Mouse (Mus musculus): ENCODE data around the gene Gm17482. TPM values are rescaled to one million over a fixed set of nuclear protein-coding genes. Genes with fewer than 3 reads are reported as not detected.

Gm17482 gene
- polyA plus RNA-seq, 1 experiment from 2014 or later, result not detected

- Histone ChIP-seq H3K4me1 (replicated peaks; ENCODE audit: control insufficient read depth, insufficient read depth, low read length) (no peaks in the 10 kb centered on the region), H3K36me3 (ENCODE audit: control insufficient read depth, insufficient read depth) (no peaks in the 10 kb centered on the region), H3K9me3 (ENCODE audit: control insufficient read depth) (no peaks in the 10 kb centered on the region), H3K4me3 (ENCODE audit: low read depth, low read length) (no peak overlapping the region), H3K9ac (ENCODE audit: low read depth, low read length) (no peak overlapping the region), H3K27me3 (replicated peaks; ENCODE audit: control insufficient read depth, insufficient read depth, low read length) (no peaks in the 10 kb centered on the region), H3K4me2 (replicated peaks; ENCODE audit: low read depth) (no peak overlapping the region), H3K27ac (ENCODE audit: low read depth, low read length) (no peak overlapping the region)
- WGBS, result 67% methylated on average over 3 of the region's 3 CpGs
- no peak for TF ChIP-seq CTCF (IDR thresholded peaks at IDR 0.05; ENCODE audit: low read depth)
- no peak for ATAC-seq
Measured at GRCm38 (mm10) chr6:115241131-115241699, 14.1 kb downstream of the Gm17482 start.

DNA sequence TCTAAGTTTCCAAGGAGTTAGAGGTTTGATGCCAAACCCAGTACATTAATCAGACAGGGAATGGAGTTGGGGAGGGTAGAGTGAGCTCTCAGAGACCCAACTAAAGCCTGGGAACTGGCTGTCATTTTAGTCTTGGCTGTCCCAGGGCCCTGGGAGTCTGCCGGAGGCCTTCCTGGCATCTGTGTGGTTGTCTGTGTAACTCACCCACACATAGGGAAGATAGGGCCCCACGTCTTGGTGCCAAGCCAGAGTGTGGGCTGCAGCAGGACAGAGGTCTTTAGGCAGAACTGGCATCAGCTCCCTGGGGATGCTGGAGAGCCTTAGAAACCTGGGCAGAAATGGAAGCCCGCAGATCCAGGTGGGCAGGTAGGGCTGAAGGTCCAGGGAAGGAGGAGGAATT, 14.8 kb downstream of the Gm17482 start:
- no peak overlapping the region for H3K4me3 ChIP-seq (ENCODE audit: low read depth, low read length)
- no peaks in the 10 kb centered on the region for H3K27me3 ChIP-seq (replicated peaks; ENCODE audit: control insufficient read depth, insufficient read depth, low read length)
- H3K9me3 ChIP-seq (ENCODE audit: control insufficient read depth), result no peaks in the 10 kb centered on the region
- no peak for ATAC-seq
- no peak for TF ChIP-seq CTCF (IDR thresholded peaks at IDR 0.05; ENCODE audit: low read depth)
- no peak overlapping the region for H3K4me2 ChIP-seq (replicated peaks; ENCODE audit: low read depth)
- no peaks in the 10 kb centered on the region for H3K4me1 ChIP-seq (replicated peaks; ENCODE audit: control insufficient read depth, insufficient read depth, low read length)
- 83% methylated on average over 3 of the region's 3 CpGs for WGBS
- H3K9ac ChIP-seq (ENCODE audit: low read depth, low read length), result no peak overlapping the region
- no peak overlapping the region for H3K27ac ChIP-seq (ENCODE audit: low read depth, low read length)
- H3K36me3 ChIP-seq (ENCODE audit: control insufficient read depth, insufficient read depth), result no peaks in the 10 kb centered on the region

GRCm38 (mm10) chr6:115244222-115244621, 17.1 kb downstream of the Gm17482 start:
- 76% methylated on average over 2 of the region's 2 CpGs for WGBS
- TF ChIP-seq CTCF (IDR thresholded peaks at IDR 0.05; ENCODE audit: low read depth), result peak; percentile 26; the same call in 1 of the 2 replicates
- no peak overlapping the region for H3K27ac ChIP-seq (ENCODE audit: low read depth, low read length)
- no peak overlapping the region for H3K4me3 ChIP-seq (ENCODE audit: low read depth, low read length)
- H3K4me1 ChIP-seq (replicated peaks; ENCODE audit: control insufficient read depth, insufficient read depth, low read length), result no peaks in the 10 kb centered on the region
- H3K9ac ChIP-seq (ENCODE audit: low read depth, low read length), result no peak overlapping the region
- H3K27me3 ChIP-seq (replicated peaks; ENCODE audit: control insufficient read depth, insufficient read depth, low read length), result no peaks in the 10 kb centered on the region
- no peak for ATAC-seq
- H3K36me3 ChIP-seq (ENCODE audit: control insufficient read depth, insufficient read depth), result no peaks in the 10 kb centered on the region
- H3K9me3 ChIP-seq (ENCODE audit: control insufficient read depth), result no peaks in the 10 kb centered on the region
- no peak overlapping the region for H3K4me2 ChIP-seq (replicated peaks; ENCODE audit: low read depth)

GRCm38 (mm10) chr6:115245500-115246058, 18.4 kb downstream of the Gm17482 start:
- Histone ChIP-seq H3K4me3 (ENCODE audit: low read depth, low read length) (no peak overlapping the region), H3K4me1 (replicated peaks; ENCODE audit: control insufficient read depth, insufficient read depth, low read length) (no peaks in the 10 kb centered on the region), H3K9ac (ENCODE audit: low read depth, low read length) (no peak overlapping the region), H3K4me2 (replicated peaks; ENCODE audit: low read depth) (no peak overlapping the region), H3K36me3 (ENCODE audit: control insufficient read depth, insufficient read depth) (no peaks in the 10 kb centered on the region), H3K27ac (ENCODE audit: low read depth, low read length) (no peak overlapping the region), H3K9me3 (ENCODE audit: control insufficient read depth) (no peaks in the 10 kb centered on the region), H3K27me3 (replicated peaks; ENCODE audit: control insufficient read depth, insufficient read depth, low read length) (no peaks in the 10 kb centered on the region)
- TF ChIP-seq CTCF (IDR thresholded peaks at IDR 0.05; ENCODE audit: low read depth), result no peak
- 83% methylated on average over 3 of the region's 3 CpGs for WGBS
- ATAC-seq, result no peak

DNA sequence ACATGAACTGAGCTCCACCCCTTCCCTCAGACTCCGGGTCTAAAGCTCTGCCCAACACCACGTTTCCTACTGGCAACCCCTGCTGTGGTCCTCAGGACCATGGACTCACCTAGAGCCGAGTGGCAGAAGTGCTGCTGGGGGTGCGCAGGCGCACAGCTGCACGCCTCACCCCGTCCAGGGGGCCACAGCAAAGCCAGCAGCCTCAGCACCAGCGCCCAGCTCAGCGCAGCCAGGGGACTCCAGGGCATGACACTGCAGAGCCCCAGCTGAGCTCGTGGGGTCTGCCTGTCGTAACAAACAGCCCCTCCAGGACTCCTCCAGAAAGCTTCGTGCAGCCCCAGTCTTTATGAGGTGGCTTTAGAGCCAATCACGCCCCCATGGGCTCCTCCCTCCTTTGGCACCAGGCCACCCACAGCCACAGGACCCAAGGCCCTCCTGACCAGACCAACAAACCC, 24.4 kb downstream of the Gm17482 start:
- Histone ChIP-seq H3K36me3 (ENCODE audit: control insufficient read depth, insufficient read depth) (no peaks in the 10 kb centered on the region), H3K4me1 (replicated peaks; ENCODE audit: control insufficient read depth, insufficient read depth, low read length) (no peaks in the 10 kb centered on the region; the same call in 1 of the 2 replicates), H3K27me3 (replicated peaks; ENCODE audit: control insufficient read depth, insufficient read depth, low read length) (no peaks in the 10 kb centered on the region), H3K27ac (ENCODE audit: low read depth, low read length) (no peak overlapping the region), H3K9me3 (ENCODE audit: control insufficient read depth) (no peaks in the 10 kb centered on the region), H3K9ac (ENCODE audit: low read depth, low read length) (no peak overlapping the region), H3K4me2 (replicated peaks; ENCODE audit: low read depth) (peak overlapping the region; percentile 56), H3K4me3 (ENCODE audit: low read depth, low read length) (0 out of 2 replicates have a peak overlapping the region, but pooled peaks have one; percentile 7)
- 11% methylated on average over 13 of the region's 13 CpGs for WGBS
- ATAC-seq, result no peak
- TF ChIP-seq CTCF (IDR thresholded peaks at IDR 0.05; ENCODE audit: low read depth), result no peak

DNA sequence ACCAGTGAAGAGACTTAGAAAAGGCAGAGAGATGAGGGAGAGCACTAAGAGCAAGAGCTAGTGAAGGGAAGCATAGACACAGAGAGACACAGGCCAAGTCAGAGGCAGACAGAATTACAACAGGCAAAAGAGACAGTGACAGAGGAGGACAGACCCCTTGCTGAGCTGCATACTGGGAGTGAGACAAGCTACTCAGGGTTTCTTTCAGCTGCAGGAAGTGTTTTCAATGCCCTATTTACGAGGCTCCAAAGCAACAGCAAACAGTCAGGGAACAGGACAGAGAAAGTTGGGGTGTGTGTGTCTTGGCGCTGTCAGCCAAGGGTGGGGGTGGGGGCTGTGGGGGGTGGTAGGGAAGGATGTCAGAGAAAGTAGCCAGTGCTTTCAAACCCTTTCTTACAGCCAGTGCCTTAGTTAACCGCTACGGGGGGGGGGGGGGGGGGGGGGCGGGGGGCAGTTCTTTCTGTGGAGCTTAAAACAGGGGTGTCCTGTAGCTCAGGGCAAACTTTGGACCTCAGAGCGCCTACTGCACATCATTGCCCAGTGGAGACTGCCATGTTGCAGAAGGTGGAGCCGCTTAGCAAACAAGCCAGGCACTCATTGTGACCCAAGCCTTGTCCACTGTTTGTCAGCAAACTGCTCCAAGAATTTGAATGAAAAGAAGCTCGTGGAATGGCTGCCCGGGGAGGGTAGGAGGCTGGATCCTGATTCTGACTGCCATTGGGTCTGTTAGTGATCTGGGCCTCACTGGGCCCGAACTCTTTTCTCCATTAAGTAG, 25.1 kb downstream of the Gm17482 start, which contains the start of gene Timp4:
Gene Timp4, minus strand, starts transcription at position 107 of the 775 bp plus-strand sequence.
- peak within 1 kb of the TSS; percentile 56 for H3K4me2 ChIP-seq (replicated peaks; ENCODE audit: low read depth)
- no peaks in the 10 kb centered on the region for H3K27me3 ChIP-seq (replicated peaks; ENCODE audit: control insufficient read depth, insufficient read depth, low read length)
- no peak for ATAC-seq
- H3K9ac ChIP-seq (ENCODE audit: low read depth, low read length), result no peak within 1 kb of the TSS
- no peak for TF ChIP-seq CTCF (IDR thresholded peaks at IDR 0.05; ENCODE audit: low read depth)
- no peak within 1 kb of the TSS for H3K27ac ChIP-seq (ENCODE audit: low read depth, low read length)
- 45% methylated on average over 7 of the region's 10 CpGs for WGBS
- H3K4me3 ChIP-seq (ENCODE audit: low read depth, low read length), result 0 out of 2 replicates have a peak within 1 kb of the TSS, but pooled peaks have one; percentile 7
- no peaks in the 10 kb centered on the region; the same call in 1 of the 2 replicates for H3K4me1 ChIP-seq (replicated peaks; ENCODE audit: control insufficient read depth, insufficient read depth, low read length)
- H3K9me3 ChIP-seq (ENCODE audit: control insufficient read depth), result no peaks in the 10 kb centered on the region
- H3K36me3 ChIP-seq (ENCODE audit: control insufficient read depth, insufficient read depth), result no peaks in the 10 kb centered on the region

All from intestine, postnatal 0 days (tissue).